Mouse (Mus musculus) C2C12 (cell line): ENCODE results near the gene E030018B13Rik. TPM values are rescaled to one million over a fixed set of nuclear protein-coding genes. Genes with fewer than 3 reads are reported as not detected.

ENCODE experiments used
- H3K27me3 ChIP-seq: one replicate; pipeline ENCODE4 v1.6.1; 2011; ENCODE audit not compliant: control insufficient read depth, insufficient read depth, insufficient read length
- H3K36me3 ChIP-seq: one replicate; pipeline ENCODE4 v1.6.1; 2011; ENCODE audit not compliant: control insufficient read depth, insufficient read depth
- H3K4me3 ChIP-seq: one replicate; pipeline ENCODE4 v1.5.1; 2011; ENCODE audit warnings: mild to moderate bottlenecking, control low read depth; ENCODE audit not compliant: poor library complexity, insufficient read depth, severe bottlenecking
- H3K79me2 ChIP-seq: one replicate; pipeline ENCODE4 v1.6.1; 2011; ENCODE audit not compliant: control insufficient read depth, insufficient read depth
- H3K79me3 ChIP-seq: one replicate; pipeline ENCODE4 v1.6.1; 2011; ENCODE audit warnings: low read depth, control low read depth
- H3ac ChIP-seq: one replicate; pipeline ENCODE3; 2011; ENCODE audit warnings: low read depth; ENCODE audit not compliant: control insufficient read depth, insufficient read length
- CEBPB ChIP-seq: IDR thresholded peaks from one replicate; pipeline ENCODE4 v1.6.1; 2011; ENCODE audit warnings: low read depth, mild to moderate bottlenecking, control low read depth, moderate library complexity
- CTCF ChIP-seq: IDR thresholded peaks from one replicate; pipeline ENCODE4 v1.5.1; 2011; ENCODE audit not compliant: control insufficient read depth, insufficient read depth, insufficient read length
- FOSL1 ChIP-seq: IDR thresholded peaks from one replicate; pipeline ENCODE4 v1.8.0; 2011; ENCODE audit warnings: mild to moderate bottlenecking, low read length; ENCODE audit not compliant: poor library complexity, insufficient read depth, severe bottlenecking
- MAX ChIP-seq: IDR thresholded peaks from one replicate; pipeline ENCODE4 v1.6.1; 2011; ENCODE audit warnings: mild to moderate bottlenecking, control low read depth
- MYOD1 ChIP-seq: IDR thresholded peaks from one replicate; pipeline ENCODE4 v1.6.1; 2011; ENCODE audit warnings: low read depth; ENCODE audit not compliant: control insufficient read depth, insufficient read length
- MYOG ChIP-seq: IDR thresholded peaks from one replicate; pipeline ENCODE4 v1.6.1; 2011; ENCODE audit not compliant: control insufficient read depth, insufficient read length; ENCODE audit errors: extremely low read depth
- USF1 ChIP-seq: IDR thresholded peaks from one replicate; pipeline ENCODE4 v1.6.1; 2011; ENCODE audit warnings: low read depth, mild to moderate bottlenecking, control low read depth, moderate library complexity
- polyA plus RNA-seq: library from polyadenylated mRNA; unstranded; fragments of >200 nt; fragmentation: generic; extraction: Trizol; gene quantifications from one replicate; pipeline ENCODE4 v1.2.1, GENCODE M21; 2012; ENCODE audit warnings: missing spikeins

Gene E030018B13Rik
- polyA plus RNA-seq, 1 experiment = 0.06 TPM

GRCm38 (mm10) chr7:63930766-63931165 is 14.1 kb downstream of the E030018B13Rik start:
- no peaks in the 10 kb centered on the region for H3K36me3 ChIP-seq
- H3K4me3 ChIP-seq = no peak overlapping the region
- no peak for TF ChIP-seq MYOG
- no peak for TF ChIP-seq CEBPB
- no peak for TF ChIP-seq MYOD1
- no peak for TF ChIP-seq MAX
- TF ChIP-seq FOSL1 = no peak
- no peak for TF ChIP-seq USF1
- no peak for TF ChIP-seq CTCF

GRCm38 (mm10) chr7:63932461-63932860 is 15.8 kb downstream of the E030018B13Rik start:
- TF ChIP-seq CEBPB = no peak
- Histone ChIP-seq H3K4me3 (no peak overlapping the region), H3K27me3 (no peaks in the 10 kb centered on the region), H3K36me3 (no peaks in the 10 kb centered on the region), H3K79me2 (peaks cover 99% of the 10 kb centered on the region), H3K79me3 (peaks cover 83% of the 10 kb centered on the region), H3ac (no peak overlapping the region)

More at GRCm38 (mm10) chr7:63930766-63931165, 14.1 kb downstream of the E030018B13Rik start:
- Histone ChIP-seq H3ac (no peak overlapping the region), H3K79me3 (peaks cover 91% of the 10 kb centered on the region), H3K27me3 (no peaks in the 10 kb centered on the region), H3K79me2 (peaks cover 99% of the 10 kb centered on the region)

- TF ChIP-seq MYOD1 (no peak), CEBPB (no peak), MYOG (no peak), CTCF (no peak), USF1 (no peak), FOSL1 (no peak), MAX (no peak)
- peaks cover 75% of the 10 kb centered on the region for H3K79me3 ChIP-seq
- peaks cover 95% of the 10 kb centered on the region for H3K79me2 ChIP-seq
- H3ac ChIP-seq = no peak overlapping the region
- H3K4me3 ChIP-seq = no peak overlapping the region
- H3K36me3 ChIP-seq = no peaks in the 10 kb centered on the region
- H3K27me3 ChIP-seq = no peaks in the 10 kb centered on the region
These were observed 17.2 kb downstream of the E030018B13Rik start for GRCm38 (mm10) chr7:63933905-63934304.

- no peaks in the 10 kb centered on the region for H3K36me3 ChIP-seq
- peaks cover 89% of the 10 kb centered on the region for H3K79me2 ChIP-seq
- TF ChIP-seq CTCF (no peak), MAX (no peak), MYOG (no peak), FOSL1 (no peak), CEBPB (no peak), MYOD1 (no peak), USF1 (no peak)
- no peak overlapping the region for H3ac ChIP-seq
- H3K27me3 ChIP-seq = no peaks in the 10 kb centered on the region
- H3K79me3 ChIP-seq = peaks cover 70% of the 10 kb centered on the region
- no peak overlapping the region for H3K4me3 ChIP-seq
These were observed 17.9 kb downstream of the E030018B13Rik start for GRCm38 (mm10) chr7:63934530-63934929.

GRCm38 (mm10) chr7:63935809-63936187 is 19.1 kb downstream of the E030018B13Rik start:
- H3K4me3 ChIP-seq = peak overlapping the region; percentile 69
- H3K36me3 ChIP-seq = no peaks in the 10 kb centered on the region
- peak overlapping the region; percentile 58 for H3ac ChIP-seq
- peaks cover 76% of the 10 kb centered on the region for H3K79me2 ChIP-seq
- TF ChIP-seq MYOG = no peak
- TF ChIP-seq CEBPB = no peak
- no peak for TF ChIP-seq MYOD1
- TF ChIP-seq MAX = no peak
- TF ChIP-seq USF1 = no peak
- no peak for TF ChIP-seq CTCF
- no peak for TF ChIP-seq FOSL1
- no peaks in the 10 kb centered on the region for H3K27me3 ChIP-seq
- H3K79me3 ChIP-seq = peaks cover 57% of the 10 kb centered on the region
